Mouse (Mus musculus) adrenal gland, adult 8-10 months (tissue): ENCODE measurements around the gene Ttll9. TPM values are rescaled to one million over a fixed set of nuclear protein-coding genes. Genes with fewer than 3 reads are reported as not detected.
A peak's percentile ranks its signal among the peaks of the same experiment; 100 is the strongest.

Experiments
- DNase-seq: peaks from one replicate; pipeline ENCODE4 v3.0.0; 2022
- total RNA-seq, 4 experiments: library from RNA; stranded (reverse); gene quantifications; 2 replicates each; pipeline ENCODE4 v1.2.4; 2022

The Ttll9 gene
- total RNA-seq, result under 1 TPM; 0.42 to 0.83 (median 0.46) TPM

GRCm38 (mm10) chr2:152962091-152962793 lies at the start of gene Ttll9:
TSS of gene Ttll9 (plus strand) at chr2:152962485.
- DNase-seq, result peak; percentile 75

- no peak for DNase-seq
These were observed 48.8 kb upstream of the Ttll9 start for GRCm38 (mm10) chr2:152913471-152913870.

GRCm38 (mm10) chr2:152914310-152915120 lies 47.8 kb upstream of the Ttll9 start:
- peak; percentile 92 for DNase-seq

- DNase-seq, result no peak
These were observed 46.8 kb upstream of the Ttll9 start for GRCm38 (mm10) chr2:152915453-152915852.

GRCm38 (mm10) chr2:152916111-152916510 lies 46.2 kb upstream of the Ttll9 start:
- DNase-seq, result no peak

- DNase-seq, result no peak
These were observed 44.6 kb upstream of the Ttll9 start for GRCm38 (mm10) chr2:152917671-152918070.

- DNase-seq, result no peak
These were observed 39.9 kb upstream of the Ttll9 start for GRCm38 (mm10) chr2:152922376-152922775.

GRCm38 (mm10) chr2:152923621-152924020 lies 38.7 kb upstream of the Ttll9 start:
- DNase-seq, result no peak

GRCm38 (mm10) chr2:152924128-152924527 lies 38.2 kb upstream of the Ttll9 start:
- no peak for DNase-seq

GRCm38 (mm10) chr2:152924543-152924942 lies 37.7 kb upstream of the Ttll9 start:
- no peak for DNase-seq

- DNase-seq, result peak; percentile 81
These were observed 37.0 kb upstream of the Ttll9 start for GRCm38 (mm10) chr2:152925189-152925872.

GRCm38 (mm10) chr2:152926896-152927295 lies 35.4 kb upstream of the Ttll9 start:
- no peak for DNase-seq

GRCm38 (mm10) chr2:152927371-152927770 lies 34.9 kb upstream of the Ttll9 start:
- no peak for DNase-seq

- DNase-seq, result no peak
These were observed 33.9 kb upstream of the Ttll9 start for GRCm38 (mm10) chr2:152928219-152928987.

GRCm38 (mm10) chr2:152928988-152929370 lies 33.3 kb upstream of the Ttll9 start:
- DNase-seq, result no peak

- DNase-seq, result no peak
These were observed 32.0 kb upstream of the Ttll9 start for GRCm38 (mm10) chr2:152930276-152930675.

GRCm38 (mm10) chr2:152931456-152932160 lies 30.7 kb upstream of the Ttll9 start:
- no peak for DNase-seq

- DNase-seq, result no peak
These were observed 29.2 kb upstream of the Ttll9 start, which contains the start of gene Foxs1 for GRCm38 (mm10) chr2:152933048-152933447. TSS of gene Foxs1 (minus strand) at chr2:152933208.

- DNase-seq, result no peak
These were observed 28.7 kb upstream of the Ttll9 start for GRCm38 (mm10) chr2:152933614-152934013.

- no peak for DNase-seq
These were observed 22.4 kb upstream of the Ttll9 start for GRCm38 (mm10) chr2:152939846-152940245.

GRCm38 (mm10) chr2:152941106-152941505 lies 21.2 kb upstream of the Ttll9 start:
- DNase-seq, result no peak

GRCm38 (mm10) chr2:152941776-152942175 lies 20.5 kb upstream of the Ttll9 start:
- DNase-seq, result no peak
